Mouse (Mus musculus) embryonic facial prominence, embryonic 13.5 days (tissue): Measurements from ENCODE around the gene Enoph1. TPM values are rescaled to one million over a fixed set of nuclear protein-coding genes. Genes with fewer than 3 reads are reported as not detected.

Source experiments
- ATAC-seq: fragments of 200-750 bp; cut with Nextera tagmentation; 2 replicates; pipeline ENCODE4 v1.8.0; 2017; ENCODE audit warnings: low read depth; ENCODE audit not compliant: insufficient number of reproducible peaks, insufficient read depth, low FRiP score, low TSS enrichment
- H3K27ac ChIP-seq: fragments of 300-500 bp; sonication (generic); 2 replicates; pipeline ENCODE4 v1.5.1; 2015; ENCODE audit warnings: moderate library complexity, mild to moderate bottlenecking, inconsistent platforms
- H3K27me3 ChIP-seq: fragments of 300-500 bp; sonication (generic); 2 replicates; pipeline ENCODE4 v1.6.1; 2015; ENCODE audit warnings: mild to moderate bottlenecking, inconsistent platforms
- H3K36me3 ChIP-seq: fragments of 300-500 bp; sonication (generic); 2 replicates; pipeline ENCODE4 v1.6.1; 2015; ENCODE audit warnings: mild to moderate bottlenecking, inconsistent platforms
- H3K4me1 ChIP-seq: fragments of 300-500 bp; sonication (generic); 2 replicates; pipeline ENCODE4 v1.6.1; 2015; ENCODE audit warnings: inconsistent platforms
- H3K4me2 ChIP-seq: fragments of 300-500 bp; sonication (generic); 2 replicates; pipeline ENCODE4 v1.6.1; 2015; ENCODE audit warnings: moderate library complexity, mild to moderate bottlenecking, inconsistent platforms
- H3K4me3 ChIP-seq: fragments of 300-500 bp; sonication (generic); 2 replicates; pipeline ENCODE4 v1.5.1; 2015; ENCODE audit warnings: mild to moderate bottlenecking, inconsistent platforms
- H3K9ac ChIP-seq: fragments of 300-500 bp; sonication (generic); 2 replicates; pipeline ENCODE4 v1.6.1; 2015; ENCODE audit warnings: mild to moderate bottlenecking, inconsistent platforms
- H3K9me3 ChIP-seq: fragments of 300-500 bp; sonication (generic); 2 replicates; pipeline ENCODE4 v1.6.1; 2016; ENCODE audit warnings: inconsistent platforms
- WGBS: fragments of 180-500 bp; shearing (Covaris S2); methylation state at CpG from one replicate; pipeline ENCODE4 v1.1.7; 2015; ENCODE audit warnings: mixed read lengths; 5-methylcytosine and 5-hydroxymethylcytosine counted together
- polyA plus RNA-seq: library from polyadenylated mRNA; unstranded; fragments of >200 nt; fragmentation: Nextera tagmentation; extraction: Ambion mirVana; gene quantifications from 2 replicates; pipeline ENCODE4 v1.2.1, GENCODE M21; 2015

Gene Enoph1
- polyA plus RNA-seq, 1 experiment from 2014 or later = 49.0 TPM

GRCm38 (mm10) chr5:100041272-100041671, 1.5 kb downstream of the Enoph1 start:
- Histone ChIP-seq H3K36me3 (peaks cover 11% of the 10 kb centered on the region), H3K4me3 (no peak overlapping the region; the same call in 1 of the 2 replicates), H3K9ac (no peak overlapping the region), H3K27ac (no peak overlapping the region), H3K9me3 (no peaks in the 10 kb centered on the region), H3K4me2 (peak overlapping the region; percentile 95), H3K4me1 (peaks cover 35% of the 10 kb centered on the region), H3K27me3 (no peaks in the 10 kb centered on the region)
- WGBS = 72% methylated on average over 4 of the region's 4 CpGs
- ATAC-seq = no peak

GRCm38 (mm10) chr5:100042467-100042866, 2.7 kb downstream of the Enoph1 start:
- Histone ChIP-seq H3K27me3 (no peaks in the 10 kb centered on the region), H3K4me3 (no peak overlapping the region), H3K9ac (no peak overlapping the region), H3K4me2 (no peak overlapping the region), H3K4me1 (peaks cover 37% of the 10 kb centered on the region), H3K9me3 (no peaks in the 10 kb centered on the region), H3K27ac (no peak overlapping the region), H3K36me3 (0 out of 2 replicates have a peak, but pooled peaks cover 2% of the 10 kb centered on the region)
- ATAC-seq = no peak
- 90% methylated on average over 8 of the region's 8 CpGs for WGBS

- Histone ChIP-seq H3K4me3 (no peak overlapping the region), H3K27me3 (no peaks in the 10 kb centered on the region), H3K36me3 (no peaks in the 10 kb centered on the region), H3K4me1 (peaks cover 44% of the 10 kb centered on the region), H3K9me3 (no peaks in the 10 kb centered on the region), H3K4me2 (no peak overlapping the region), H3K9ac (no peak overlapping the region), H3K27ac (no peak overlapping the region)
- 88% methylated on average over 5 of the region's 5 CpGs for WGBS
- ATAC-seq = no peak
These were observed 3.6 kb downstream of the Enoph1 start for GRCm38 (mm10) chr5:100043361-100043760.

GRCm38 (mm10) chr5:100044030-100044429, 4.2 kb downstream of the Enoph1 start:
- Histone ChIP-seq H3K9me3 (no peaks in the 10 kb centered on the region), H3K27me3 (no peaks in the 10 kb centered on the region), H3K9ac (no peak overlapping the region), H3K4me1 (peaks cover 45% of the 10 kb centered on the region), H3K4me2 (no peak overlapping the region), H3K36me3 (no peaks in the 10 kb centered on the region), H3K4me3 (no peak overlapping the region), H3K27ac (no peak overlapping the region)
- 66% methylated on average over 4 of the region's 4 CpGs for WGBS
- ATAC-seq = no peak

GRCm38 (mm10) chr5:100044621-100045020, 4.8 kb downstream of the Enoph1 start:
- no peak overlapping the region for H3K4me3 ChIP-seq
- no peak overlapping the region for H3K27ac ChIP-seq
- H3K9me3 ChIP-seq = no peaks in the 10 kb centered on the region
- no peak overlapping the region for H3K4me2 ChIP-seq
- H3K27me3 ChIP-seq = no peaks in the 10 kb centered on the region
- H3K4me1 ChIP-seq = peaks cover 45% of the 10 kb centered on the region
- no peak overlapping the region for H3K9ac ChIP-seq
- no peak for ATAC-seq
- 81% methylated on average over 5 of the region's 5 CpGs for WGBS
- H3K36me3 ChIP-seq = no peaks in the 10 kb centered on the region

GRCm38 (mm10) chr5:100046096-100046495, 6.3 kb downstream of the Enoph1 start:
- WGBS = 66% methylated on average over 3 of the region's 3 CpGs
- ATAC-seq = no peak
- H3K36me3 ChIP-seq = no peaks in the 10 kb centered on the region

GRCm38 (mm10) chr5:100047143-100047640, 7.4 kb downstream of the Enoph1 start:
- Histone ChIP-seq H3K9me3 (no peaks in the 10 kb centered on the region), H3K36me3 (peaks cover 4% of the 10 kb centered on the region; the same call in 1 of the 2 replicates), H3K4me3 (no peak overlapping the region), H3K4me2 (no peak overlapping the region), H3K27ac (no peak overlapping the region), H3K4me1 (peaks cover 37% of the 10 kb centered on the region), H3K9ac (0 out of 2 replicates have a peak overlapping the region, but pooled peaks have one; percentile 32), H3K27me3 (no peaks in the 10 kb centered on the region)
- no peak for ATAC-seq
- WGBS = 58% methylated on average over 8 of the region's 8 CpGs

More at GRCm38 (mm10) chr5:100046096-100046495, 6.3 kb downstream of the Enoph1 start:
- Histone ChIP-seq H3K4me1 (peaks cover 42% of the 10 kb centered on the region), H3K27me3 (no peaks in the 10 kb centered on the region), H3K9me3 (no peaks in the 10 kb centered on the region), H3K27ac (no peak overlapping the region), H3K9ac (no peak overlapping the region), H3K4me2 (no peak overlapping the region), H3K4me3 (no peak overlapping the region)

GRCm38 (mm10) chr5:100047871-100048270, 8.1 kb downstream of the Enoph1 start:
- Histone ChIP-seq H3K27ac (no peak overlapping the region), H3K4me2 (no peak overlapping the region), H3K4me1 (peaks cover 37% of the 10 kb centered on the region), H3K9me3 (no peaks in the 10 kb centered on the region), H3K4me3 (no peak overlapping the region), H3K36me3 (peaks cover 10% of the 10 kb centered on the region; the same call in 1 of the 2 replicates), H3K9ac (0 out of 2 replicates have a peak overlapping the region, but pooled peaks have one; percentile 32), H3K27me3 (no peaks in the 10 kb centered on the region)
- 59% methylated on average over 7 of the region's 7 CpGs for WGBS
- ATAC-seq = no peak

GRCm38 (mm10) chr5:100049904-100050303, 10.1 kb downstream of the Enoph1 start:
- no peak overlapping the region for H3K4me3 ChIP-seq
- WGBS = 86% methylated on average over 3 of the region's 3 CpGs
- H3K27ac ChIP-seq = no peak overlapping the region
- no peaks in the 10 kb centered on the region for H3K9me3 ChIP-seq
- no peak for ATAC-seq
- no peak overlapping the region for H3K9ac ChIP-seq
- peaks cover 11% of the 10 kb centered on the region; the same call in 1 of the 2 replicates for H3K36me3 ChIP-seq
- H3K27me3 ChIP-seq = no peaks in the 10 kb centered on the region
- no peak overlapping the region for H3K4me2 ChIP-seq
- H3K4me1 ChIP-seq = peaks cover 30% of the 10 kb centered on the region

GRCm38 (mm10) chr5:100052728-100053127, 12.9 kb downstream of the Enoph1 start:
- peaks cover 11% of the 10 kb centered on the region; the same call in 1 of the 2 replicates for H3K36me3 ChIP-seq
- WGBS = 86% methylated on average over 7 of the region's 7 CpGs
- H3K9me3 ChIP-seq = no peaks in the 10 kb centered on the region
- H3K27ac ChIP-seq = no peak overlapping the region
- H3K4me3 ChIP-seq = no peak overlapping the region
- no peak overlapping the region for H3K4me2 ChIP-seq
- peaks cover 18% of the 10 kb centered on the region for H3K4me1 ChIP-seq
- H3K27me3 ChIP-seq = no peaks in the 10 kb centered on the region
- ATAC-seq = no peak
- no peak overlapping the region for H3K9ac ChIP-seq

GRCm38 (mm10) chr5:100054807-100055547, 15.2 kb downstream of the Enoph1 start:
- no peaks in the 10 kb centered on the region for H3K27me3 ChIP-seq
- no peak overlapping the region for H3K4me2 ChIP-seq
- H3K36me3 ChIP-seq = peaks cover 20% of the 10 kb centered on the region; the same call in 1 of the 2 replicates
- H3K27ac ChIP-seq = no peak overlapping the region
- 73% methylated on average over 11 of the region's 11 CpGs for WGBS
- H3K9ac ChIP-seq = no peak overlapping the region
- peaks cover 13% of the 10 kb centered on the region for H3K4me1 ChIP-seq
- ATAC-seq = no peak
- no peaks in the 10 kb centered on the region for H3K9me3 ChIP-seq
- H3K4me3 ChIP-seq = no peak overlapping the region

GRCm38 (mm10) chr5:100055866-100056369, 16.1 kb downstream of the Enoph1 start:
- H3K4me2 ChIP-seq = no peak overlapping the region
- no peak overlapping the region for H3K9ac ChIP-seq
- no peak for ATAC-seq
- 87% methylated on average over 5 of the region's 5 CpGs for WGBS
- peaks cover 13% of the 10 kb centered on the region for H3K4me1 ChIP-seq
- H3K4me3 ChIP-seq = no peak overlapping the region
- H3K9me3 ChIP-seq = no peaks in the 10 kb centered on the region
- peaks cover 29% of the 10 kb centered on the region for H3K36me3 ChIP-seq
- H3K27me3 ChIP-seq = no peaks in the 10 kb centered on the region
- H3K27ac ChIP-seq = no peak overlapping the region
